Mouse (Mus musculus): ENCODE data around the gene Kptn.

Gene Kptn

GRCm38 (mm10) chr7:16160702-16161101 lies 41.0 kb downstream of the Kptn start:
- no peak for DNase-seq (ENCODE audit: low spot score in 2 of 2)

- DNase-seq (ENCODE audit: low spot score in 2 of 2) = no peak
Measured at GRCm38 (mm10) chr7:16161302-16161701, 41.6 kb downstream of the Kptn start.

- no peak for DNase-seq (ENCODE audit: low spot score in 2 of 2)
Measured at GRCm38 (mm10) chr7:16162036-16162435, 42.3 kb downstream of the Kptn start.

GRCm38 (mm10) chr7:16172141-16172581 lies 52.5 kb downstream of the Kptn start:
- no peak for DNase-seq (ENCODE audit: low spot score in 2 of 2)

- DNase-seq (ENCODE audit: low spot score in 2 of 2) = no peak
Measured at GRCm38 (mm10) chr7:16172586-16173140, 53.0 kb downstream of the Kptn start.

- no peak for DNase-seq (ENCODE audit: low spot score in 2 of 2)
Measured at GRCm38 (mm10) chr7:16173146-16173545, 53.5 kb downstream of the Kptn start.

- DNase-seq (ENCODE audit: low spot score in 2 of 2) = peak; percentile 49 to 55
Measured at GRCm38 (mm10) chr7:16174597-16175541, 55.2 kb downstream of the Kptn start, which contains the start of gene Meis3. Meis3 (plus strand) TSS chr7:16175090.

- no peak for DNase-seq (ENCODE audit: low spot score in 2 of 2)
Measured at GRCm38 (mm10) chr7:16175542-16175931, 55.8 kb downstream of the Kptn start.

Measured in right cerebral cortex, adult 2 months (tissue).